Mouse (Mus musculus): ENCODE data around the gene B9d1. TPM values are rescaled to one million over a fixed set of nuclear protein-coding genes. Genes with fewer than 3 reads are reported as not detected.

B9d1 gene
- polyA plus RNA-seq (2012; rRNA removed; ENCODE audit: low replicate concordance), result 16.0 and 20.2 TPM in 2 replicates

GRCm38 (mm10) chr11:61504713-61505257 is at the start of gene B9d1:
TSS of gene B9d1 (plus strand) at chr11:61505144.

GRCm38 (mm10) chr11:61484613-61485540 is 20.1 kb upstream of the B9d1 start, which contains the start of gene Mfap4:
TSS of gene Mfap4 (plus strand) at chr11:61485431.

GRCm38 (mm10) chr11:61494129-61494997 is 10.6 kb upstream of the B9d1 start, which contains the start of gene Mapk7:
TSS of gene Mapk7 (minus strand) at chr11:61494406.

Other genes starting within 250 kb of the B9d1 start
- gene Aldh3a2, start 237.7 kb upstream of the B9d1 start, polyA plus RNA-seq (2012; rRNA removed; ENCODE audit: low replicate concordance), result 75.4 and 81.7 TPM in 2 replicates
- not detected in 2 replicates for gene Slc47a2, start 162.3 kb upstream of the B9d1 start, polyA plus RNA-seq (2012; rRNA removed; ENCODE audit: low replicate concordance)
- gene Slc47a1, start 126.8 kb upstream of the B9d1 start, polyA plus RNA-seq (2012; rRNA removed; ENCODE audit: low replicate concordance), result 0.53 and 2.8 TPM in 2 replicates
- 0.09 TPM in 1 of 2 replicates, not detected in the other for gene Rnf112, start 51.0 kb upstream of the B9d1 start, polyA plus RNA-seq (2012; rRNA removed; ENCODE audit: low replicate concordance)
- 38.3 and 112 TPM in 2 replicates for gene Mfap4, start 19.7 kb upstream of the B9d1 start, polyA plus RNA-seq (2012; rRNA removed; ENCODE audit: low replicate concordance)
- gene Mapk7, start 10.7 kb upstream of the B9d1 start, polyA plus RNA-seq (2012; rRNA removed; ENCODE audit: low replicate concordance), result 31.9 and 40.8 TPM in 2 replicates
- gene Epn2, start 74.5 kb downstream of the B9d1 start, polyA plus RNA-seq (2012; rRNA removed; ENCODE audit: low replicate concordance), result 26.0 and 35.3 TPM in 2 replicates
- 35.2 and 60.2 TPM in 2 replicates for gene Grap, start 148.1 kb downstream of the B9d1 start, polyA plus RNA-seq (2012; rRNA removed; ENCODE audit: low replicate concordance)
- 2.2 and 2.6 TPM in 2 replicates for gene Fam83g, start 178.9 kb downstream of the B9d1 start, polyA plus RNA-seq (2012; rRNA removed; ENCODE audit: low replicate concordance)
- 0.07 TPM in 1 of 2 replicates, not detected in the other for gene Slc5a10, start 215.7 kb downstream of the B9d1 start, polyA plus RNA-seq (2012; rRNA removed; ENCODE audit: low replicate concordance)

All from mammary gland, adult 2 months (tissue).